Mouse (Mus musculus) thymus, adult 2 months (tissue): ENCODE measurements at regions not wholly inside any gene's neighbourhood (a gene's known extent, or its start where the extent isn't known, plus 50 kb on each side); places are given as distances from the start of the nearest gene placed in this dataset.

ENCODE experiments used
- DNase-seq: peaks from one replicate; pipeline ENCODE4 v3.0.0; 2021
- H3K27ac ChIP-seq: fragments of 200-500 bp; 2 replicates; pipeline ENCODE4 v1.5.1; 2012; ENCODE audit warnings: low read length, control low read depth; ENCODE audit not compliant: control insufficient read depth, insufficient read depth
- H3K27me3 ChIP-seq: fragments of 200-500 bp; 2 replicates; pipeline ENCODE4 v1.6.1; 2012; ENCODE audit warnings: mild to moderate bottlenecking, low read length, moderate library complexity, mixed read lengths; ENCODE audit not compliant: control insufficient read depth, insufficient read depth
- H3K36me3 ChIP-seq: fragments of 200-500 bp; 2 replicates; pipeline ENCODE4 v1.6.1; 2012; ENCODE audit warnings: mild to moderate bottlenecking, low read length, moderate library complexity; ENCODE audit not compliant: control insufficient read depth, insufficient read depth
- H3K4me1 ChIP-seq: fragments of 200-500 bp; replicated peaks from 2 replicates; pipeline ENCODE4 v1.6.1; 2012; ENCODE audit warnings: low read length; ENCODE audit not compliant: control insufficient read depth, insufficient read depth
- H3K4me3 ChIP-seq: fragments of 200-500 bp; 2 replicates; pipeline ENCODE4 v1.5.1; 2012; ENCODE audit warnings: mild to moderate bottlenecking, low read length, control low read depth, moderate library complexity; ENCODE audit not compliant: control insufficient read depth, insufficient read depth
- CTCF ChIP-seq: fragments of 200-500 bp; IDR thresholded peaks from 2 replicates; pipeline ENCODE4 v1.5.1; 2012; ENCODE audit warnings: mild to moderate bottlenecking, control low read depth, low read length, moderate library complexity, borderline replicate concordance; ENCODE audit not compliant: control insufficient read depth, poor library complexity, insufficient read depth; ENCODE audit errors: extremely low read depth
- POLR2A ChIP-seq: fragments of 200-500 bp; IDR thresholded peaks from 2 replicates; pipeline ENCODE4 v1.6.1; 2012; ENCODE audit warnings: mild to moderate bottlenecking, low read length, control low read depth, moderate library complexity; ENCODE audit not compliant: control insufficient read depth, poor library complexity, insufficient read depth; ENCODE audit errors: extremely low read depth
- WGBS: fragments of 180-500 bp; shearing (Covaris S2); methylation state at CpG from one replicate; pipeline ENCODE4 v1.1.7; 2018; 5-methylcytosine and 5-hydroxymethylcytosine counted together

GRCm38 (mm10) chr6:67163947-67164346, 74.0 kb upstream of the Serbp1 start:
- H3K27ac ChIP-seq: no peak overlapping the region
- no peaks in the 10 kb centered on the region for H3K4me1 ChIP-seq
- TF ChIP-seq POLR2A (no peak), CTCF (no peak)
- no peak for DNase-seq
- 96% methylated on average over 2 of the region's 2 CpGs for WGBS
- no peak overlapping the region for H3K4me3 ChIP-seq
- no peaks in the 10 kb centered on the region for H3K36me3 ChIP-seq
- H3K27me3 ChIP-seq: no peaks in the 10 kb centered on the region

GRCm38 (mm10) chr6:67162814-67163213, 75.2 kb upstream of the Serbp1 start:
- 0 out of 2 replicates have a peak, but pooled peaks cover 2% of the 10 kb centered on the region for H3K4me1 ChIP-seq
- H3K27me3 ChIP-seq: no peaks in the 10 kb centered on the region
- no peak for DNase-seq
- WGBS: 81% methylated on average over 3 of the region's 3 CpGs
- no peaks in the 10 kb centered on the region for H3K36me3 ChIP-seq
- H3K4me3 ChIP-seq: no peak overlapping the region
- no peak overlapping the region for H3K27ac ChIP-seq
- no peak for TF ChIP-seq POLR2A
- no peak for TF ChIP-seq CTCF

- 87% methylated on average over 7 of the region's 7 CpGs for WGBS
- Histone ChIP-seq H3K27me3 (no peaks in the 10 kb centered on the region), H3K4me1 (0 out of 2 replicates have a peak, but pooled peaks cover 2% of the 10 kb centered on the region), H3K4me3 (no peak overlapping the region), H3K27ac (no peak overlapping the region), H3K36me3 (no peaks in the 10 kb centered on the region)
- no peak for DNase-seq
- no peak for TF ChIP-seq POLR2A
- TF ChIP-seq CTCF: no peak
Measured at GRCm38 (mm10) chr6:67161610-67162009, 76.4 kb upstream of the Serbp1 start.

DNA sequence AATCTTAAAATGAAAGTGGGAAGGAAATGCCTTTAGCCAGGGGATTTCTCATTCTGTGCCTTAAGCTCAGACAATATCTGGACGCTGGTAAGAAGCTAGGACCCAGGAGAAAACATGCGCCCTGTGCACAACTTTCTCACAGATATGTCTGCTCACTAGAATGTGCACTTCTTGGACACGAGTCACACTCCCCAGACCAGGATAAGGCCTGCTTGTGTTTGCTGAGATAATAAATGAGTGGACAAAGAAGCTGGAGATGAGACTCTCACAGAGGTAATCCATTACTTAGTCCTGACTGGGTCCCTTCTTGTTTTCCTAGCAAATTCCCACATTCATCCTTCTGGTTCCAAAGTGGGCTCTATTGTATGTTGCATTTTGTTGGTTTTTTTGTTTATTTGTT, 77.4 kb upstream of the Serbp1 start:
- TF ChIP-seq CTCF: no peak
- TF ChIP-seq POLR2A: no peak
- Histone ChIP-seq H3K27ac (no peak overlapping the region), H3K36me3 (no peaks in the 10 kb centered on the region), H3K4me1 (0 out of 2 replicates have a peak, but pooled peaks cover 2% of the 10 kb centered on the region), H3K27me3 (no peaks in the 10 kb centered on the region), H3K4me3 (no peak overlapping the region)
- 90% methylated on average over 3 of the region's 3 CpGs for WGBS
- DNase-seq: no peak

DNA sequence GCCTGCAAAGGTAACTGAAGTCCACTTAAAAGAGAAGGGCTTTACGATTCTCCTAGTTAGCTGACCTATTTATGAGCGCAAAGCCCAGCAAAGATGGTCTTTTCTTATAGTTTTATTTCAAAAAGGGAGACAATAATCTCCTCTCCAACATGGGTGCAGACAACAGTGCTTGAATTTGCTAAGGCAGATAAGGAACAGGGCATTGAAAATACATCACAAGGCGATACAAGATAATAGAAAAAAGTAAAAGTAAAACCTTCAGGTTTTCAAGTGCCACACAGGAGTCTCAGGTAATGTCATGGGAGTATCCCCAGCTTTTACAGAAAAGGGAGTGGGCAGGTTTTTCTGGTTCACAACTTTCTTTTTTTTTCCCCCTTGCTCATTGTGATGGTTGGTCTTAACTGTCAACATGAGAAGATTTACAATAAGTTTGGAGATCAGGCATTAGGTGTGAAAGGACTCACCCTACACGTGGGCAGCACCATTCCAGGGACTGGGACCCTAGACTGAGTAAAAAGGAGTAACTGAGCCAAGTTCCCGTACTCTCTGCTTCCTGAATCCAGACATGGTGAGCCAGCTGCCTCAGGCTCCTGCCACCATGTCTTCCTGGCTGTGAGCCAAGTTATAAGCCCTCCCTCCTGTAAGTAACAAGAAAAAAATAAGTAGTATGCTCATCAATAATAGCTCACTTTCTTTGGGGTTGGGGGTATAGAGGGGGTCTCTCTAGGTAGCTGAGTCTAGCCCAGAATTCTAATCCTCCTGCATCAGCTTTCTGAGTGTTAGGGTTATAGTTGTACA, 78.1 kb upstream of the Serbp1 start:
- no peaks in the 10 kb centered on the region for H3K36me3 ChIP-seq
- TF ChIP-seq POLR2A: no peak
- H3K4me1 ChIP-seq: 0 out of 2 replicates have a peak, but pooled peaks cover 2% of the 10 kb centered on the region
- no peak overlapping the region for H3K27ac ChIP-seq
- WGBS: 87% methylated on average over 5 of the region's 5 CpGs
- no peak for DNase-seq
- H3K4me3 ChIP-seq: no peak overlapping the region
- no peaks in the 10 kb centered on the region for H3K27me3 ChIP-seq

DNA sequence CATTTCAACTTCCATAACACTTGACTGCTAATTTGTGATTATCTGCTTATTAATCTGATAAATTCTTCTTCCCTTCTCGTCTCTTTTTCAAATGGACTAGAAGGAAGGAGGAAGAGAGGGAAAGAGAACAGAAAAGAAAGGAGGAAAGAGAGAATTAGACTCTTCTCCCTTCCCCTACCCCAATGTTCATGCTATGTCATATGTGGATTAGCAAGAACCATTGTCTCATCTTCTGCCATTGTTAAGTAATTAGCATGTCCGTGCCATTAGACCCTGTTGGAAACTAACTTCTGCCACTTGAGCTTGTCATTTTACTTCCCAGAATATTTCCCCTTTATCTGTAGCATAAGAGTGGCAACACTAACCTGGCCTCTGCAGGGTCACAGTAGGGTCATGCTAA, 78.8 kb upstream of the Serbp1 start:
- no peak for DNase-seq
- no peak for TF ChIP-seq POLR2A
- TF ChIP-seq CTCF: no peak
- no peak overlapping the region for H3K27ac ChIP-seq
- 0 out of 2 replicates have a peak, but pooled peaks cover 2% of the 10 kb centered on the region for H3K4me1 ChIP-seq
- no peak overlapping the region for H3K4me3 ChIP-seq
- WGBS: 21% methylated on average over 2 of the region's 2 CpGs
- H3K27me3 ChIP-seq: no peaks in the 10 kb centered on the region
- H3K36me3 ChIP-seq: no peaks in the 10 kb centered on the region
